Mouse (Mus musculus): Measurements from ENCODE around the gene Rpl18a.

Gene Rpl18a

GRCm38 (mm10) chr8:70897021-70897680 lies at the start of gene Rpl18a:
TSS of gene Rpl18a (minus strand) at chr8:70897412.
- DNase-seq (ENCODE audit: low spot score in 2 of 2), result peak; percentile 93

GRCm38 (mm10) chr8:70943187-70943586 lies 46.0 kb upstream of the Rpl18a start:
- DNase-seq (ENCODE audit: low spot score in 2 of 2), result no peak

DNA sequence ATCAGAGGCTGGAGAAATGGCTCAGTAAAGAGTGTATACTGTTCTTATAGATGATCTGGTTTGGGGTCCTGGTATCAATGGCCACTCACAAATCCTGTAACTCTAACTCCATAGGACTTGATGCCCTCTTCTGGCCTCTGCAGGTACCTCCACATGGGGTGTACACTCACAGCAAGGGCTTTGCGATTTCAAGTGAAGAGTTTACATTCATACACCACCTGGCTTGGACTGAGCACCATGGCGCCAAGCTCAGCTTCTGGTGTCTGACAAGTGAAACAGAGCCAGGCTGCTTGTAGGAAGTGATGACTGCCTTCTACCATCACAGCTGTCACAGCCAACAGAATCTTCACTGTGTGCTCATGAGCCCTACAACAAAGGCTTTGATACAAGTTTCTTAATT lies 44.3 kb upstream of the Rpl18a start:
- no peak for DNase-seq (ENCODE audit: low spot score in 2 of 2)

GRCm38 (mm10) chr8:70937200-70937599 lies 40.0 kb upstream of the Rpl18a start:
- DNase-seq (ENCODE audit: low spot score in 2 of 2), result no peak

GRCm38 (mm10) chr8:70934786-70935185 lies 37.6 kb upstream of the Rpl18a start:
- DNase-seq (ENCODE audit: low spot score in 2 of 2), result no peak

DNA sequence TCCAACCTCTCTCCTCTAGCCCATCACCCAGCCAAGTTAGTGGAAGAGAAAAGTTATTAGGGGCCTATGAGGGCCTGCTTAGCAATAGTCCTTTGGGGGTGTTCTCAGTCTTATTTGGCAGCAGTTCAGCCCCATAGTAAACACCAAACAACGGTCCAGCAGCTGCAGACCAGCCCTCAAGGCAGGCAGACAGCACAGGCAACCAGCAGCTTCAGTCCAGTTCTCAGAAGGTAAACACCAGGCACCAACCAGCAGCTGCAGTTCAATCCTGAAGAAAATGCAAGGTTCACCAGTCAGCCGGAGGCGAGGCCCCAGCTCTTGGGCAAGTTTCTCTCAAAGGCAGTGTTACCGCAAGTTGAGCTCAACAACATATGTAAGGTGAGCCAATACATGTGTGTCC lies 35.8 kb upstream of the Rpl18a start:
- no peak for DNase-seq (ENCODE audit: low spot score in 2 of 2)

DNA sequence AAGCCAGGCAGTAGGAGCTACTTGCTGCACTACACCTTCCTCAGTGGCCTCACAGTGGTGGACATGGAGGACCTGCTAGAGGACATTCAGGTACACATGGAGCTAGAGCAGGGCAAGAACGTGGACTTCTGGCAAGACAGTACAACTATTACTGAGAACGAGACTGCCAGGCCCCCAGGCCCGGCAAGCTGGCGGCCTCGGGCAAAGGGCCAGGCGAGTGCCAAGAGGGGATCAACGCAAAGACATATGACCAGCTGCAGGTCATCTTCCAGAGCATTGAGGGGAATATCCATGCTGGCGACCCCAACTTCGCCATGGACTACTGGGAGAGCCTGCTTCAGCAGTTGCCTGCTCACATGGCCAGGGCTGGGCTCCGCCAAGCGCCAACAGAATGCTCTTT lies 34.5 kb upstream of the Rpl18a start:
- no peak for DNase-seq (ENCODE audit: low spot score in 2 of 2)

- no peak for DNase-seq (ENCODE audit: low spot score in 2 of 2)
Observed at GRCm38 (mm10) chr8:70928778-70929322, 31.6 kb upstream of the Rpl18a start.

GRCm38 (mm10) chr8:70928096-70928495 lies 30.9 kb upstream of the Rpl18a start:
- no peak for DNase-seq (ENCODE audit: low spot score in 2 of 2)

DNA sequence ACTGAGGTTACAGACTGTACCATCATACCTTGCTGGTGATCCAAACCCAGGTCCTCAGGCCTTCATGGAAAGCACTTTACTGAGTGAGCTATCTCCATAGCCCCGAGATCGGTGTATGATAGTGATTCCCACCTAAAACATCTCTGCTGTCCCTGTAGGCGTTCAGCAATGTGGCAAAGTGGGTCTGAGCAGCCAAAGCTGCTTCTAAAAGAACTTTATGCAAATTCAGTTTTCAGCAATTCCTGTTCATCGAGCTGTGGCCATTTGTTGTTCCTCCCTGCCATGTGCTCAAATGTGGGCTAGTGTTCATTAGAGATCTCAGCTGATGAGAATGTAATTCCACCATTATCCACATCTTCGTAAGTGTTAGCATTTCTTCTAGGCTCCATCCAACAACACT lies 29.2 kb upstream of the Rpl18a start:
- DNase-seq (ENCODE audit: low spot score in 2 of 2), result no peak

DNA sequence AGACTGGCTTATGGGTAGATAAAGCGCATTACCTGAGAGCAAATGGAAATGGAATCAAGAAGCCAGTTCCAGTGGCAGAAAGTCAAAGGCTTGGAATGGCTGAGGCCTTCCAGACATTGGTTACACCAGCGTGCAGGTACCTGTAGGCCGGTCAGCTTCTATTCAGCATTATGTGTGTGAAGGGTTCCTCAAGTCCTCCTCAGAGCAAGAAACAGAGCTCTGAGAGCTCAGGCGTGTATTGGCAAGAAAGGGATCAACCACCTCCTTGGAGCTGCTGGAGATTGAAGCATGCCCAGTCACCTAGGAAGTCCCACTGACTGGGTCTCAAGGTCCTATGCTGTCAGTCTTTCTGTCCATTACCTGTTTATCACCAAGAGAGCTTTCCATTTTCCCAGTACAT lies 28.5 kb upstream of the Rpl18a start:
- no peak for DNase-seq (ENCODE audit: low spot score in 2 of 2)

- DNase-seq (ENCODE audit: low spot score in 2 of 2), result no peak
Observed at GRCm38 (mm10) chr8:70924151-70924550, 26.9 kb upstream of the Rpl18a start.

- DNase-seq (ENCODE audit: low spot score in 2 of 2), result no peak
Observed at GRCm38 (mm10) chr8:70920049-70920922, 23.1 kb upstream of the Rpl18a start.

DNA sequence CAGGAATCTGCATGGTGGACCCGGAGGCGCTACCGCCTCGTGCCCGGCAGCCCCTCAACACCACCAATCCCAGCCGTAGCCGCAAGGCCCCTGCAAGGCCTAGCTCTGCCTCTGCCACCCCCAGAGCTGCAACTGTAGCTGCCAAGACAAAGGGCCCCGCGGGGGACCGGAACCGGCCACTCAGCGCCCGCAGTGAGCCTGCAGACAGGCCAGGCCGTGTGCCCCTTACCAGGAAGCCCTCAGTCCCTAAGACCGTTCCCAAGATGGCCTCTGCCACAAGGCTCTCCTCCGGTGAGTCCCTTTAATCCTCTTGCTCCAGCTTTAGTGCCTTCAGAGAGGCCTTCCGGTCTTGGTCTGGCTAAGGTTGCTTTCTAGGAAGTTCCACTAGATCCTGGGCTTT lies 17.5 kb upstream of the Rpl18a start:
- no peak for DNase-seq (ENCODE audit: low spot score in 2 of 2)

DNA sequence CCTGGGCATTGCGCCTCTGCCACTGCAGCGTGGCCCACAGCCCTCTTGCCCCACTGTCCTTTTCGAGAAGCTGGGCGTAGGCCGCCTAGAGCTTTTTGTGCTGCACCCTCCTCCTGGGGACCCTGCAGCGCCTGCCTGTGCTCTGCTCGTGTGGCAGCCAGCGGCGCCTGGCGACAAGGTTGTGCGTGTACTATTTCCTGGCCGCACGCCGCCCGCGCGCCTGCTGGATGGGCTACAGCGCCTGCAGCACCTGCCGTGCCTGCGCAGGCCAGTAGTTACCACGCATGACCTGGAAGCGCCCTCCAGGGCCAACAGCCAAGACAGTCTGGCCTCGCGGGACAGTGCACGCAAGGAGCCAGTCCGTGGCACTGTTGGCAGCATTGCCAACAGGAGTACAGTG lies 16.3 kb upstream of the Rpl18a start:
- no peak for DNase-seq (ENCODE audit: low spot score in 2 of 2)

DNA sequence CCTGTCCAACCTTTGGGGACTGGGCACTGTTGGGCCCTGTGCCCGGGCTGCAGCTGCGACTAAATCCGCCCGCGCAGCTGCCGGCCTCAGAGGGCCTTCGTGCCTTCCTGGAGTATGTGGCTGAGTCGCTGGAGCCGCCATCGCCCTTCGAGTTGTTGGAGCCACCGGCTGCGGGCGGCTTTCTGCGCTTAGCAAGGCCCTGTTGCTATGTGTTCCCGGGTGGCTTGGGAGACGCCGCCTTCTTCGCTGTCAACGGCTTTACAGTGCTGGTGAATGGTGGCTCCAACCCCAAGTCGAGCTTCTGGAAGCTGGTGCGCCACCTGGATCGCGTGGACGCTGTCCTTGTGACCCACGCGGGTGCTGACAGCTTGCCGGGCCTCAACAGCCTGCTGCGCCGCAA lies 15.7 kb upstream of the Rpl18a start:
- DNase-seq (ENCODE audit: low spot score in 2 of 2), result no peak

DNA sequence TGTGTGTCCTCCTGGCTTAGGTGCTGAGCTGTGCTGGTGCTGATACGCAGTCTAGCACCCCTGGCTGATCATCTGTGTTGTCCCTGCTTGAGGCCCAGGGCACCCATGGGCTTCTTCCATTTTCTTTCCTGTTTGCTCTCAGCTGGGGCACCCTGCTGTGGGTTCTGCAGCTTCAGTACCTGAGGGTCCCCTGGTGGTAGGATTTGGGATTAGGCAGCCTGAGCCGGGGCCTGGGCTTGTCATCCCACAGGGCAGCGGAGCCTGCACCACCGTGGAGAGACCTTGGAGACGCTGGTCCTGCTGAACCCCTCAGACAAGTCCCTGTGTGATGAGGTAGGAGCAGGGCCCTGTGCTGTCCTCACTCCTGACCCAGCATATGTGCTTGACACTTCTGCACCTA lies 14.4 kb upstream of the Rpl18a start:
- DNase-seq (ENCODE audit: low spot score in 2 of 2), result no peak

DNA sequence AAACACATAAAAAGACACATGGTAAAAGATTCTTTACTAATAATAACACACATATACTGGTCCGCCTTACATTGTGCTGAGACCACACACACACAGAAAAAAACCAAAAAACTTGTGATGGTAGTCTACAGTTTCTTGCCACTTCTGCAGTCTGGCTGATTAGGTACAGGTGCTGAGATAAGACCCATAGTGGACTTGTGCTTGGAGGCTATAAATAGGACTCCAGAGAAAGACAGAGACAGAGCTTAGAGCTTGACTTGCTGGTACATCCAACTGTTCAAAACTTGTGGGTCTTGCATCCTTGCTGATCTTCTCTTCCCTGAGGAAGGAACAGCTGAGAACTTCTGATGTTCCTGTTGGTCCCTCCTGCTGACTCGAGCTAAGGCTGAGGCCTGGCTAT lies 10.3 kb upstream of the Rpl18a start:
- no peak for DNase-seq (ENCODE audit: low spot score in 2 of 2)

GRCm38 (mm10) chr8:70905831-70906736 lies 8.9 kb upstream of the Rpl18a start, which contains the start of gene Map1s:
TSS of gene Map1s (plus strand) at chr8:70905932.
- peak; percentile 63 to 79 for DNase-seq (ENCODE audit: low spot score in 2 of 2)

GRCm38 (mm10) chr8:70905463-70905830 lies 8.2 kb upstream of the Rpl18a start:
- no peak for DNase-seq (ENCODE audit: low spot score in 2 of 2)

DNA sequence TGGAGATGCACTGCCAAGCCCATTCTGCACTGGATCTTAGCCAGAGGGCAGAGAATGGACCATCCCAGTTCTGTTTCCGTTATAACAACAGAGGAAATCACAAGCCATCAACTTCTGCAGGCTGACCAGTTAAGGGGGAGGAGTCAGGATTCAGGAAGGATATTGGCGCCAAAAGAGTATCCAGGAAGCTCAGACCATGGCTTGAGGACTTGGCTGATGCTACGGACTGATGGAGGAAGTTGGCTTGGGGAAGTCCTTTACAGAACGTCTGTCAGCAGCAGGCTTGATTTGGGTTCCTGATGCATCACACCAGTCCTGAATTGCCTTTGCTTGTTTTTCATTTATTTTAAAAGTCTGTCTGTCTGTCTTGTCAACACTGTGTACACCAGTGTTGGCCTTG lies 7.3 kb upstream of the Rpl18a start:
- no peak for DNase-seq (ENCODE audit: low spot score in 2 of 2)

DNA sequence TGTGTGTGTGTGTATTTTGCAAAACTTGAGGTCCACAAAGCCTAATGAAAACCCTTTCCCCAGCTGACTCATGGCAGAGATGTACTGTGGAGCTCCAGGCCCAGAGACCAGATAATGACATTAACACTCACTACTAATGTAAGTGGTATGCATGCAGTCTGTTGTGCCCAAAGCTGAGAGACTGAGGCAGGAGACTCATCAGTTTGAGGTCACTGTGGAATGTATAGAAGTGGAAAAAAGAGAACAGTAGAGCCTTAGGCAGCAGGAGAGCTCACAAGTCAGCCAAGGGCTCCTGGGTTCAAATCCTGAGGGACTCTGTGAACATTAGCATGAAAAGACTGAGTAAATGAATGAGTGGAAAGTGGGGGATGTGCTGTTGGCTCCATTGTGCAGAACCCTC lies 6.4 kb upstream of the Rpl18a start:
- no peak for DNase-seq (ENCODE audit: low spot score in 2 of 2)

Data from natural killer cell, adult 2 months (primary cell).